Mouse (Mus musculus) testis, adult 2 months (tissue): ENCODE measurements around the gene Ldhal6b.

ENCODE experiments used
- CTCF ChIP-seq: fragments of 200-500 bp; IDR thresholded peaks from 2 replicates; pipeline ENCODE4 v1.5.1; 2012; ENCODE audit warnings: low read depth, mild to moderate bottlenecking, inconsistent platforms, low read length, moderate library complexity; ENCODE audit not compliant: control insufficient read depth, insufficient read depth, insufficient replicate concordance
- POLR2A ChIP-seq: fragments of 200-500 bp; IDR thresholded peaks from 2 replicates; pipeline ENCODE4 v1.6.1; 2012; ENCODE audit warnings: low read depth, mild to moderate bottlenecking, inconsistent platforms, low read length, moderate library complexity; ENCODE audit not compliant: control insufficient read depth

GRCm38 (mm10) chr17:5401288-5401687 is 17.3 kb downstream of the Ldhal6b start:
- no peak for TF ChIP-seq CTCF
- TF ChIP-seq POLR2A: no peak; the same call in 1 of the 2 replicates
